Mouse (Mus musculus) retina, postnatal 7 days (tissue): ENCODE measurements at regions not wholly inside any gene's neighbourhood (a gene's known extent, or its start where the extent isn't known, plus 50 kb on each side); places are given as distances from the start of the nearest gene placed in this dataset.

ENCODE experiments used
- DNase-seq: peaks from one replicate; pipeline ENCODE4 v3.0.0-alpha.2; 2012; ENCODE audit warnings: low read depth, low spot score

DNA sequence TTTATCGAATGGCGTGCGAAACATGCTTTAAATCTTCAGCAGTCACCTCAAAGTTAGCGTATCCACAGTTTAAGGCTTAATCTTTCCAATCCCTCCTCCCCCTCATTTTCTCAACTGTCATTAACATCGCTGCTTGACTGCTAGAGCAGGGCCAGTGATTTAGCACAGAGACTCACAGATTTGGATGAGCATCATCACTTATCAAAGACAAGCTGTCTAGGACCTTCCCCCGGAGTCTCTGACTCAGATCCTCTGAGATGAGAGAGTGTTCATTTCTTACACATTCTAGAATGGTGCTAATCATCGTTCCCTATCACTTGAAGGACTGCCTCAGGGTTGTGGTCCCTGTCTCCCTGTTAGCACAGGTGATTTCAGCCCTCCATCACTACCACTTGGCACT, 112.1 kb upstream of the Tmem132c start:
- DNase-seq = no peak

DNA sequence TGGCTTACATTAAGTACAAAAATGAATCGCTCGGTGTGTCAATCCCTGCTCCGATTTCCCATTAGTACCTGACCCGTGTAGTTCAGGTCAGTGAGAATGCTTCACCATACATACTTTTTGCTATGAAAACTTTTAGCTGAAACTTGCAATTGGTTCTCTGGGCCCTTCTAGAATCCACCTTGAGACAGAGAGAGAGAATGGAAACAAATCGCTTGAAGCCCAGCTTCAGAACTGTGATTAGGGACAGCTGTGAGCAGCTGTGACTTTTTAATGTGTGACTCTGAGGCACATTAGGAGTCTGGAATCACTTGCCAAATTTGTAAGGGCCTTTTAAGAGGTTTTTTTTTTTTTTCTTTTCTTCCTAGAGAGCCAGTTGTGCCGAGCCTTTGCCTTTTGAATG, 107.2 kb upstream of the Tmem132c start:
- DNase-seq = no peak

DNA sequence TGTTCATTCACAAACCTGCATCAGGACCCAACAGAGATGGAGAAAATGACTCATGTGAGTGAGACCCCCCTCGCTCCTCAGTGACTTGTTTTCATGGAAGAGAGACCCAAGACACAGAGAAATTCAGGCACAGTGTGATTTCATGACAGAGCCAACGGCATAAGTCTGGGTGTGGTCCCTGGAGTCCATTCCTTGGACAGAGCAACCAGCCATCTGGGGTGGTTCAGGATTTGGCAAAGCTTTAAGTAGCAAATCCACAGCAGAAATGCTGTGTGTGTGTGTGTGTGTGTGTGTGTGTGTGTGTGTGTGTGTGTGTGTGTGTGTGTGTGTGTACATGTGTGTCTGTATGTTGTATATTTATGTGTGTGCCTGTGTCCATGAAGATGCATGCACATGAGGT, 101.0 kb upstream of the Tmem132c start:
- no peak for DNase-seq

DNA sequence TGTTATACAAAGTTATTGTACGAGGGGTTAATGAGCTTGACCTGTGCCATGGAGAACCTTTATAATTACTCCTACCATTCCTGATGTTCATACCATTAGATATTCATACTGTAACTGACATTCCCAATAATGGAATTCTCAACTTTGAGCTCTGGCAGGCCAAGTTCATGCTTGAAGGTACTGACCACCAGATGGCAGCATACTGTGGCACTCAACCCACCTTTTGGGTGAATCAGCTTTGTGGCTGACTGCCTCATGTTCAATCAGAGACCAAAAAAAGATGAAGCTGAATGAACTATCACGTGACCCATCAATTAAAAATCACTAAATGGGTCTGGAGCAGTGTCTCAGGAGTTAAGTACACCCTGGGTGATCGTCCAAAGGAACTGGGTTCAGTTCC, 81.3 kb upstream of the Tmem132c start:
- peak; percentile 17 for DNase-seq

DNA sequence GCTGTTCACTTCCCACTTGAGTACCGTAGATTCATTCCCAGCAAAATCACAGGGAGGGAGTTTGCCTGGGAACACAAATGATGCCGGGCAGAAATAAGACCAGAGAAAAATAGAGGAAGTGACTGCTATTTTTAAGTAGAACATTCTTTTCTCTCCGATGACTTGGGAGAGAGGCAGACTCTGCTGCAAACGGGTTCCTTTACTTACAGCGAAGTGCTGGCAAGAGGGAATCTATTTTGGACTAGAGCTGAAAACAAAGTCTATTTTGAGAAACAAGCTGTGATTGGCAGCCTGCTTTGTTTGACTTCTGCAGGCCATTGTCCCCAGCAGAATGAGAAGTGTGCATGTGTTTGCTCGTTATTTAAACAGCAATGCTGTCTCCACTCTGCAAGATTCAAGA, 78.2 kb upstream of the Tmem132c start:
- DNase-seq = no peak

DNA sequence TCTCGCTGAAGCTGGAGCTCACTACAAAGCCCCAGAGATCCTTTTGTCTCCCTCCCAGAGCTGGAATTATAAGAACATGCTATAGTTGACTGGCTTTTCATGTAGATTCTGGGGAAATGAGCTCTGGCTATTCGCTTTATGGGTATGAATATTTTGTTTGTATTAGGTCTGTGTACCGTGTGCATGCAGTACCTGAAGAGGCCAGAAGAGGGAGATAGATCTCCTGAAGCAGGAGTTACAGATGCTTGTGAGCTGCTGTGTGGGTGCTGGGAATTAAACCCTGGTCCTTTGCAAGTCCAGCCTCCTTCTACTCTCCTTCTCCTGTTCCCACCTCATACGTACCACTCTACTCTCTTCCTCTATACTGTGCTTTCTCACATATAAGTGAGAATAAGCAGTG, 52.6 kb upstream of the Tmem132c start:
- no peak for DNase-seq
